Mouse (Mus musculus): ENCODE measurements around the gene Gm4907.
"Not testable (repeated sequence)": the region's sequence is repeated elsewhere in the genome, so short reads cannot be mapped to it uniquely, and the experiment has no call there.

Gm4907 gene

DNA sequence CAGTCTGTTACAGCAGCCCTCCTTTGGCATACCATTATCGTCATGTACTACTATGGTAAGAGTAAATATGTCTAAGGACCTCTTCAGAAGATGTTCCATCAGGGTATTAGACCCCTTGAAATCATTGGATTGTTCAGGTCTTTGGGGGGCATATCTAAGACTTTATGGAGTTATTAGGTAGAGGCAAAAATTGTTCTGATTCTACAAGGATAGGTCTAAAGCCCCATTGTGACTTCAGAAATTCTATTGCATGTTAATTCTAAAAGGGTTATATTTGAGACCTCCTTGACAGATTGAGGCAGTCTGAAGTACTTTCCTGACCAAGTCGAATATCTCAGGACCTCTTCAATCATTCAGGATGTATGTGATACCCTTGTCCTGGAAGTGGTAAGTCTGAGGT lies at the start of gene Gm4907:
Gene Gm4907 (plus strand): TSS at position 301 of the 400 bp plus-strand sequence.
- not testable (repeated sequence) for DNase-seq (ENCODE audit: low read depth in 2 of 2, low spot score in 2 of 2)

DNA sequence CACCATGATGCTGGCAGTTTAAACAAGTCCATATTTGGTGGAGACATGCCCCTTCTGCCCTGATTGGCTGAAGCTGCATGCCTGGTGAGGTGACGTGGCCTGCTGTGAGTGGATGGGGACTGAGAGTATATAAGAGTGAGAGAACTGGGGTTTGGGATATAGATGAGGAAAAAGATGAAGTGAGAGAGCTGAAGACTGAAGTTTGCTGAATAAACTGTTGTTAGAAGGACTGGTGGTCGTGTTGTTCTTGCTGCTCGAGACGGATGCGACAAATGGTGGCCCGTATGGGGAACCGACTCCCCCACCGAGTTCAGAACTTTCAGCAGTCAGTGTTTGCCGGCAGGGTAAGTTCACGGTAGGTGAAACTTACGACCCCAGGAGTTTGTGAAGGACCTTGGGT lies 48.6 kb upstream of the Gm4907 start:
- not testable (repeated sequence) for DNase-seq (ENCODE audit: low read depth in 2 of 2, low spot score in 2 of 2)

DNA sequence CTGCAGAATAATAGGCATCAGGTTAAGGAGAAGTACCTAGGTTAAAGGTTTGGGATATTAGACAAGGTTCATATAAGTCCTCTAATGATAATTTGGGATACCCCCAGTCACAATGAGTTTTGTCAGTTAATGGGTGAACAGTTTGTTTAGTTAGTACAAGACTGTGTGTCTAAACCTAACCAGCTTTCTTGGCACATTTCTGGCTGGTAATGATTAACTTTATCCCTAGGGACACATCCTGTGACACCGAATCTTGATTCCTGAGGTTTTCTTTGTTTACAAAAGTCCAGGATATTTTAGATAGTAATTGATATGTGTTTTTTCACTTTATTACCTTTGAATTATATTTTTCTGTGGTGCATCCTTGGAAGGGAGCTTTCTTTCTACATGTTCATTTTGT lies 41.4 kb upstream of the Gm4907 start:
- DNase-seq (ENCODE audit: low read depth in 2 of 2, low spot score in 2 of 2), result no peak

DNA sequence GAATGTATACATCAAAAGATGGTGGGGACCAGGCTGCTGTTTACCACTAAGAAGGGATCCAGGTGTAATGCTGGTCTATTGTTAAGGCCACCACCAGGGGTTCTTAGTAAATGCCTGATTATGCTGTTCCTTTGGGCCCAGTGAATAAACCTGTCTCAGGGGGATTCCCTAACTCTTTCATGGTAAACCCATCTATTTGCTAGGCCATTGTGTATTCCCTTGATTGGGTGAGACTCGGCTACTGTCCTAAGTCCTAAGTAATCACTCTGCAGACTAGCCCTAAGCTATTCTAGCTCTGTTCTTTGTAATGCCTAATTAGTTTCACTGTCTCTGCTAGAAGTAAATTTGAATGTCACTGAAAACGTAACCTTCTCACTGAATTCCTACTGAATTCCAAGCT lies 71.8 kb downstream of the Gm4907 start:
- no peak for DNase-seq (ENCODE audit: low read depth in 2 of 2, low spot score in 2 of 2)
